Mouse (Mus musculus): ENCODE results near the gene Rere.
"Not testable (repeated sequence)": the region's sequence is repeated elsewhere in the genome, so short reads cannot be mapped to it uniquely, and the experiment has no call there.

The Rere gene

GRCm38 (mm10) chr4:150286980-150287379 lies 5.5 kb downstream of the Rere start:
- no peak for DNase-seq

GRCm38 (mm10) chr4:150287463-150287862 lies 6.0 kb downstream of the Rere start:
- not testable (repeated sequence) for DNase-seq

GRCm38 (mm10) chr4:150291900-150292299 lies 10.5 kb downstream of the Rere start:
- DNase-seq: no peak

- DNase-seq: no peak
Observed at GRCm38 (mm10) chr4:150294870-150295269, 13.4 kb downstream of the Rere start.

GRCm38 (mm10) chr4:150295966-150296365 lies 14.5 kb downstream of the Rere start:
- DNase-seq: no peak

- DNase-seq: peak; percentile 53
Observed at GRCm38 (mm10) chr4:150302726-150303125, 21.3 kb downstream of the Rere start.

- no peak for DNase-seq
Observed at GRCm38 (mm10) chr4:150306701-150307100, 25.3 kb downstream of the Rere start.

- DNase-seq: no peak
Observed at GRCm38 (mm10) chr4:150307226-150307625, 25.8 kb downstream of the Rere start.

GRCm38 (mm10) chr4:150311431-150311830 lies 30.0 kb downstream of the Rere start:
- DNase-seq: no peak

- DNase-seq: no peak
Observed at GRCm38 (mm10) chr4:150312646-150313045, 31.2 kb downstream of the Rere start.

- no peak for DNase-seq
Observed at GRCm38 (mm10) chr4:150315301-150315700, 33.9 kb downstream of the Rere start.

- no peak for DNase-seq
Observed at GRCm38 (mm10) chr4:150316546-150316945, 35.1 kb downstream of the Rere start.

GRCm38 (mm10) chr4:150325046-150325801 lies 43.8 kb downstream of the Rere start:
- DNase-seq: no peak

GRCm38 (mm10) chr4:150326005-150326404 lies 44.6 kb downstream of the Rere start:
- no peak for DNase-seq

- no peak for DNase-seq
Observed at GRCm38 (mm10) chr4:150327476-150327875, 46.0 kb downstream of the Rere start.

GRCm38 (mm10) chr4:150333927-150334682 lies 52.7 kb downstream of the Rere start:
- no peak for DNase-seq

- DNase-seq: no peak
Observed at GRCm38 (mm10) chr4:150337260-150337659, 55.8 kb downstream of the Rere start.

- no peak for DNase-seq
Observed at GRCm38 (mm10) chr4:150338906-150339650, 57.6 kb downstream of the Rere start.

- no peak for DNase-seq
Observed at GRCm38 (mm10) chr4:150340796-150341525, 59.5 kb downstream of the Rere start.

GRCm38 (mm10) chr4:150344526-150344925 lies 63.1 kb downstream of the Rere start:
- DNase-seq: no peak

- DNase-seq: peak; percentile 40
Observed at GRCm38 (mm10) chr4:150346651-150347386, 65.4 kb downstream of the Rere start.

GRCm38 (mm10) chr4:150347387-150347672 lies 65.9 kb downstream of the Rere start:
- peak; percentile 34 for DNase-seq

Data from kidney, postnatal 14 days (tissue).